Mouse (Mus musculus) heart, postnatal 0 days (tissue): ENCODE data around the gene Pfdn4. TPM values are rescaled to one million over a fixed set of nuclear protein-coding genes. Genes with fewer than 3 reads are reported as not detected.
"Not testable (repeated sequence)": the region's sequence is repeated elsewhere in the genome, so short reads cannot be mapped to it uniquely, and the experiment has no call there.

Source experiments
- ATAC-seq: fragments of 200-750 bp; cut with Nextera tagmentation; 2 replicates; pipeline ENCODE4 v1.8.0; 2017; ENCODE audit warnings: low read depth, moderate number of reproducible peaks, moderate library complexity; ENCODE audit not compliant: insufficient read depth
- DNase-seq: peaks from one replicate; pipeline ENCODE4 v3.0.0-alpha.2; 2016; ENCODE audit warnings: low spot score
- H3K27ac ChIP-seq: fragments of 300-500 bp; sonication (generic); 2 replicates; pipeline ENCODE4 v1.5.1; 2014; ENCODE audit warnings: low read depth, mild to moderate bottlenecking
- H3K27me3 ChIP-seq: fragments of 300-500 bp; sonication (generic); 2 replicates; pipeline ENCODE4 v1.6.1; 2014; ENCODE audit warnings: low read length, mixed read lengths; ENCODE audit not compliant: control insufficient read depth, insufficient read depth
- H3K36me3 ChIP-seq: fragments of 300-500 bp; sonication (generic); replicated peaks from 2 replicates; pipeline ENCODE4 v1.6.1; 2014; ENCODE audit warnings: low read length, mixed read lengths; ENCODE audit not compliant: control insufficient read depth, insufficient read depth
- H3K4me1 ChIP-seq: fragments of 300-500 bp; sonication (generic); 2 replicates; pipeline ENCODE4 v1.6.1; 2014; ENCODE audit warnings: antibody characterized with exemption; ENCODE audit not compliant: control insufficient read depth, insufficient read depth
- H3K4me2 ChIP-seq: fragments of 300-500 bp; sonication (generic); 2 replicates; pipeline ENCODE4 v1.6.1; 2014; ENCODE audit warnings: low read depth, mild to moderate bottlenecking, low read length, moderate library complexity
- H3K4me3 ChIP-seq: fragments of 300-500 bp; sonication (generic); 2 replicates; pipeline ENCODE4 v1.5.1; 2014; ENCODE audit warnings: low read depth, low read length
- H3K9ac ChIP-seq: fragments of 300-500 bp; sonication (generic); replicated peaks from 2 replicates; pipeline ENCODE4 v1.6.1; 2014; ENCODE audit warnings: low read depth, low read length, mixed read lengths
- H3K9me3 ChIP-seq: fragments of 300-500 bp; sonication (generic); replicated peaks from 2 replicates; pipeline ENCODE4 v1.6.1; 2016; ENCODE audit warnings: low read length; ENCODE audit not compliant: control insufficient read depth
- CTCF ChIP-seq: IDR thresholded peaks from 2 replicates; pipeline ENCODE4 v1.5.1; 2016; ENCODE audit warnings: antibody characterized with exemption, control low read depth, low read depth
- EP300 ChIP-seq: IDR thresholded peaks from 2 replicates; pipeline ENCODE4 v1.6.1; 2016; ENCODE audit warnings: antibody characterized with exemption, low read depth
- WGBS: fragments of 180-500 bp; shearing (Covaris S2); extraction: QIAGEN DNeasy Blood & Tissue Kit; methylation state at CpG from one replicate; pipeline ENCODE4 v1.1.7; 2014; 5-methylcytosine and 5-hydroxymethylcytosine counted together
- polyA plus RNA-seq: library from polyadenylated mRNA; unstranded; fragments of >200 nt; fragmentation: Nextera tagmentation; extraction: Ambion mirVana; gene quantifications from 2 replicates; pipeline ENCODE4 v1.2.1, GENCODE M21; 2015
- total RNA-seq: library from RNA; depleted of rRNA; stranded (reverse); fragments of >200 nt; gene quantifications from 2 replicates; pipeline ENCODE4 v1.2.3, GENCODE M21; 2014; ENCODE audit warnings: low replicate concordance; rRNA removed

The Pfdn4 gene
- total RNA-seq, result 11.4 and 30.2 TPM in 2 replicates
- polyA plus RNA-seq, result 42.1 and 46.2 TPM in 2 replicates

DNA sequence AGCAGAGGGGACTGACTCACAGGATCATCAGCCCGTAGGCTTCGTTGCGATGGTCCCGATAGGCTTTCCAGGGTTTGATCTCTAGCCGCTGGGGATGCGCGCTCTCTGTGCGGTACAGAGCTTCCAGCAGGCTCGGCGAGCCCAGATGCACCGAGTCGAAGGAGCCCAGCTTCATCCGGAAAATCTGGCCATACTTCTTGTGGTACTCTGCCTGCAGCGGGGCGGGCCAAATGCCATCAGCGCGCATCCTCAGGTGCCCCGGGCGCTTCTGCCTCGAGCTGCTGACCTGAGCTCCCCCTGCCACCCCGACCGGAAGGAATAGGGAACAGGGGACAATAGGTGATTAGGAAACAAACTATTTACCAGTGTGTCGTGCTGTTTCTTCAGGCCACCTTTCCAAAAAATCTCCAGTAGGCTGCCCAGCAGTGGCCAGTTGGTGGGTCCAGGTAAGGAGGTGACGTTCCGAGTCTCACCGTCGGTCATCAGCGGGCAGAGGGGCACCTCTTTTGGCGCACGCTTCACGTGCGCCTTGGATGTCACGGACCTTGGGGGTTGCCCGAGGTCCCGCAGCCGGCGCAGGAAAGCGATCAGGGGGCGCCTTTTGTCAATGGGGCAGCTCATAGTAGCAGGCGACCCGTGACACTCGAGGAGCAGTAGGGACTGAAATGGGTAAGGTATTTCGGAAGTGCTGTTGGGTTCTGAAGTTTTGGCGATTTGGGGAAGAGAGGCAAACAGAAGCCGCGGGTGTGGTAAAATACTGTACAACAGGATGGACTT is at the start of gene Pfdn4:
Gene Pfdn4 (plus strand): TSS at position 275 of the 777 bp plus-strand sequence.
- no peaks in the 10 kb centered on the region for H3K36me3 ChIP-seq
- no peak for TF ChIP-seq EP300
- TF ChIP-seq CTCF, result no peak
- H3K27ac ChIP-seq, result no peak within 1 kb of the TSS
- H3K9ac ChIP-seq, result no peak within 1 kb of the TSS
- peaks cover 95% of the 10 kb centered on the region for H3K27me3 ChIP-seq
- ATAC-seq (no peak), DNase-seq (no peak)
- peak within 1 kb of the TSS; percentile 10; the same call in 1 of the 2 replicates for H3K4me2 ChIP-seq
- H3K4me1 ChIP-seq, result no peaks in the 10 kb centered on the region
- 2% methylated on average over 46 of the region's 46 CpGs for WGBS
- no peaks in the 10 kb centered on the region for H3K9me3 ChIP-seq
- peak within 1 kb of the TSS; percentile 22; the same call in 1 of the 2 replicates for H3K4me3 ChIP-seq

DNA sequence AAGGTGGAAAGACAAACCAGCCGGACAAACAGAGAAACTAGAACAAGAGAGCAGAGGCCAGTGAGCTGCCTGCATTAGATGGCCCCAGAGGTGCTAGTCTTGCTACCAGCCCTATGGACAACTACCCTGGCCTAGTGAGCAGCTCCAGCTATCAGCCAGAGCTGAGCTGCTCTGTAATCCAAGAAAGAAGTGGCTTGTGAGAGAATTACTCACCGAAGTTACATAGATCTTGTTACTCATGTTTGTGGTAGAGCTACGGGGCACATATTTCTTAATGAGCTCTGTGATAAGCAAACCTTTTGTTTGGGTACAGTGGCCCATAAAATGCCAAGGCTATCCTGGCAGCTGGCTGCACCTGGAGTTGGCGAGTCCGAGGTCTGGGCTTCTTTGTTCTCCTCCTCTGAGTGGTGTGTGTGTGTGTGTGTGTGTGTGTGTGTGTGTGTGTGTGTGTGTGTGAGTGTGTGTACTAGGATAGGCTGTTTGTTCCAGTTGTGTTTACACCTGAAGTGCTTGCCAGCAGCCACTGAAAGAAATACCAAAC is 49.3 kb upstream of the Pfdn4 start:
- ATAC-seq (no peak), DNase-seq (no peak)
- Histone ChIP-seq H3K36me3 (no peaks in the 10 kb centered on the region), H3K4me2 (no peak overlapping the region), H3K9me3 (no peaks in the 10 kb centered on the region), H3K9ac (no peak overlapping the region), H3K4me1 (no peaks in the 10 kb centered on the region), H3K27me3 (peaks cover 11% of the 10 kb centered on the region), H3K4me3 (no peak overlapping the region), H3K27ac (no peak overlapping the region)
- TF ChIP-seq CTCF, result no peak
- no peak for TF ChIP-seq EP300
- WGBS, result 60% methylated on average over 5 of the region's 5 CpGs

DNA sequence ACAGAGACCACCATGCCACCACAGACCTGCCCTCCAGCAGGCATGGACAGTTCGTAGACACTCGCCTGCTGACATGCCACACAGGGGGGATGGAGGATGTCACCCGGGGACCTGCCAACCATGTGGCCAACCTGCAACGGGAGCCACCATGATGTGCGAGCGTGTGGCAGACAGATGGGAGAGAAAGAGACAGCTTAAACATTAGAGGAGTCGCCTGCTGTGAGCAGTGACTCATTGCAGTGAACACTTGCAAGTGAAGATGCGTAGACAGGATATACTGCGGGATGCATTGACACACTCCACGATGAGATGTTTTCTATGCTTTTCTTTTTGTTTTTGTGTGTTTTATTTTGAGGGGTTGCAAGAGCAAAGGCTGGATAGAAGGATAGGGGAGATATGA is 48.6 kb upstream of the Pfdn4 start:
- no peak for ATAC-seq
- TF ChIP-seq CTCF, result no peak
- no peak for TF ChIP-seq EP300
- no peaks in the 10 kb centered on the region for H3K9me3 ChIP-seq
- no peaks in the 10 kb centered on the region for H3K36me3 ChIP-seq
- 62% methylated on average over 10 of the region's 10 CpGs for WGBS
- H3K27ac ChIP-seq, result no peak overlapping the region
- H3K4me3 ChIP-seq, result no peak overlapping the region
- no peaks in the 10 kb centered on the region for H3K4me1 ChIP-seq
- H3K9ac ChIP-seq, result no peak overlapping the region
- no peak overlapping the region for H3K4me2 ChIP-seq
- peaks cover 12% of the 10 kb centered on the region for H3K27me3 ChIP-seq
- no peak for DNase-seq

DNA sequence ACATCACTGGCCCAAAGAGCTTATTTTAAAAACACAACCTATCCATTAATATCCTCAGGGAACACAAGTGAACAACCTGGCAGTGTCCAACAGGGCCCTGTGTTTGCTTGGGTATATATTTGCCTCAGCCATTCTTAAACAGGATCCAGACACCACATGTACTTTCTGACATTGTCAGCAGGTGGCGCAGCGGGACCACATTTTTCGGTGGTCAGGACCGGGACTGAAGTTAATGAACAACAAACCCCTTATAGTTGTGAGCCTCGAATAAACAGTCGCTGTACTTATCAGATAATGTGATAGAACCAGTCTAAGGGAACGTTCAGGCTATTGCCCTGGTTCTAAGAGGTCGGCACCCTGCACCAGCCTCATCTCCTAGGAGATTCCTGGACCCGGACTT is 45.3 kb upstream of the Pfdn4 start:
- DNase-seq (peak; percentile 54), ATAC-seq (peak; percentile 49; the same call in 1 of the 2 replicates)
- TF ChIP-seq EP300 (no peak), CTCF (peak; percentile 89)
- WGBS, result 8% methylated on average over 9 of the region's 9 CpGs
- H3K9me3 ChIP-seq, result no peaks in the 10 kb centered on the region
- no peaks in the 10 kb centered on the region for H3K4me1 ChIP-seq
- H3K36me3 ChIP-seq, result no peaks in the 10 kb centered on the region
- no peak overlapping the region for H3K27ac ChIP-seq
- H3K9ac ChIP-seq, result no peak overlapping the region
- H3K4me2 ChIP-seq, result no peak overlapping the region
- H3K27me3 ChIP-seq, result peaks cover 23% of the 10 kb centered on the region
- H3K4me3 ChIP-seq, result no peak overlapping the region

DNA sequence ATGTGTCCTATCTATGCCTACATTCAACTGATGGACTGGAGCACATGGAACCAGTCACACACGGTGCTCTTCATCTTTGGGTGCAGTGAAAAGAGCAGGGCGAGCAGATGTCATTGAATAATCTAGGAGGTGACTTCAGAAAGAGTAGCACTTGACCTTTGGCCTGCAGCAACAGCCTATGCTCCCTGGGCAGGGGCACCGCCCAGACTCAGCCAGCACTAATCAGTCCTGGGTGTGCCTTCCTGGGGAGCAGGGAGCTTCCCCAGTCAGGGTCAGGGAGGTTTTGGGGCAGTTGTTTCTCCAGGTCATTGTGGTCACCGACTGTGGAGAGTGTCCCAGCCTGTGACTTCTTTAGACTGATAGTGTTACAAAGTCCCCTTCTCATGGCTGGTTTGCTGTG is 42.4 kb upstream of the Pfdn4 start:
- H3K4me2 ChIP-seq, ATAC-seq, H3K4me1 ChIP-seq, H3K27ac ChIP-seq, H3K9me3 ChIP-seq, DNase-seq, H3K9ac ChIP-seq, H3K36me3 ChIP-seq, H3K4me3 ChIP-seq: not testable (repeated sequence)
- 44% methylated on average over 3 of the region's 4 CpGs for WGBS
- H3K27me3 ChIP-seq, result peaks cover 28% of the 10 kb centered on the region

DNA sequence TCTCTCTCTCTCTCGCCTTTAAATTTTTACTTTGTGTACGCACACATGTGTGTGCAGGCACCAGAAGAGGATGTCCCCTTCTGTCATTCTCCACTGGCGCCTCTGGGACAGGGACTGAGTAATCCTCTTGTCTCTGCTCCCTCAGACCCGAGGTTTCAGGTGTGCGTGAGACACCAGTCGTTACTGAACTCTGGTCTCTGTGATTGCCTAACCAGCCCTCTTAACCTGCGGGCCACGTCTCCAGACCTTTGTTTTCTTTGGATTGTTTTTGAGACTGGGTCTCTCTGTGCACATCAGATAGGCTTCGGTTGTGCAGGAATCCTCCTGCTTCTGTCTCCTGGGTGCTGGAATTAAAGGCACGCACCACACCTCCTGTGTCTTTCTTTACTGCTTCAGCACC is 37.0 kb upstream of the Pfdn4 start:
- H3K9ac ChIP-seq, result no peak overlapping the region
- no peaks in the 10 kb centered on the region for H3K36me3 ChIP-seq
- no peak for ATAC-seq
- H3K4me2 ChIP-seq, result no peak overlapping the region
- TF ChIP-seq CTCF (no peak), EP300 (no peak)
- H3K9me3 ChIP-seq, result no peaks in the 10 kb centered on the region
- peaks cover 45% of the 10 kb centered on the region for H3K27me3 ChIP-seq
- H3K4me3 ChIP-seq, result no peak overlapping the region
- no peak for DNase-seq
- 68% methylated on average over 10 of the region's 10 CpGs for WGBS
- H3K4me1 ChIP-seq, result no peaks in the 10 kb centered on the region
- no peak overlapping the region for H3K27ac ChIP-seq
